Mouse (Mus musculus) granulocyte monocyte progenitor cell, adult 5-6 weeks (primary cell): Measurements from ENCODE around the gene Lgals2. TPM values are rescaled to one million over a fixed set of nuclear protein-coding genes. Genes with fewer than 3 reads are reported as not detected.
"Not testable (repeated sequence)": the region's sequence is repeated elsewhere in the genome, so short reads cannot be mapped to it uniquely, and the experiment has no call there.

Source experiments
- ATAC-seq: replicated peaks from 2 replicates; pipeline ENCODE4 v1.8.0; 2016; ENCODE audit warnings: mild to moderate bottlenecking, moderate TSS enrichment, inconsistent platforms; ENCODE audit not compliant: poor library complexity, severe bottlenecking
- total RNA-seq, 2 experiments: library from RNA; stranded (forward) in 1 of 2; stranded (reverse) in 1 of 2; fragments of 200-712, 200-1000 nt in 1 of 2; fragments of >200 nt in 1 of 2; fragmentation: Nextera tagmentation in 1 of 2; gene quantifications; 2 replicates each; pipeline ENCODE4 v1.2.3; 2014 to 2017

Gene Lgals2
- total RNA-seq, 2 experiments from 2014 or later: not detected

DNA sequence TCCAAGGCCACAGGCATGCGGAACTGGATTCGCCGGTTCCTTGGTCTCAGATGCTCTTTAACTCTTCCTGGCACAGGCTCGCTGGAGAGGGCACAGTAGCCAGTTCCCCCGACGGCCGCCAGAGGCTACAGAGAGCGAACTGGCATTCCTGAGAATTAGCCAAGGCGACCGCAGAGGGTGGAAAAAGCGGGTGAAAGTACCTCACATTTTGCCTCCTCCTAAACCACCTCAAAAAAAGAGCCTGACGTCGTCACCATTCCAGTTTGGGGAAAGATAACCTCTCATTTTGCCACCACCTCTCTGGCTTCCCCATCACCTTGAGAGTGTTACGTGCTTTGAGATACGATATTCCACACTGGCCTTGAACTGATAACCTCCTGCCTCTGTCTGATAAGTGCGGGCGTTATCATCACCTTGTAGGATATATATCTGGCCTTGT is 20.9 kb upstream of the Lgals2 start:
- peak; percentile 33 for ATAC-seq

DNA sequence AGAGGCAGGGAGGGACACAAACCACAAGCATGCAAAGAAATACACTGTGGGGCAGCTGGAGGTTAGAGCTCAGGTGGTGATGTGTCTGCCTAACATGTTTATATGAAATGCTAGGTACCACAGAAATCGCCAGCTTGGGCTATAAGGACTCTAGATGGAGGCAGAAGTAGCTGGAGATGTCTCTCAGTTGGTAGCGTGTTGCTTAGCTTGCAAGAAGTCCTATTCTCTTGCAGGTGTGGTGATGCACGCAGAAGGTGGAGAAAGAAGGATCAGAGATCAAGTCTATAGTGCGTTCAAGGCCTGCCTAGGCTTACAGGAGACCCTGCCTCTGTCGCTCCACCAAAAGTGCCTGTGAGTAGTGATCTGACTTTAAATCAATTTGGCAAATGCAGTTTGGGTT is 20.2 kb upstream of the Lgals2 start:
- ATAC-seq: no peak

DNA sequence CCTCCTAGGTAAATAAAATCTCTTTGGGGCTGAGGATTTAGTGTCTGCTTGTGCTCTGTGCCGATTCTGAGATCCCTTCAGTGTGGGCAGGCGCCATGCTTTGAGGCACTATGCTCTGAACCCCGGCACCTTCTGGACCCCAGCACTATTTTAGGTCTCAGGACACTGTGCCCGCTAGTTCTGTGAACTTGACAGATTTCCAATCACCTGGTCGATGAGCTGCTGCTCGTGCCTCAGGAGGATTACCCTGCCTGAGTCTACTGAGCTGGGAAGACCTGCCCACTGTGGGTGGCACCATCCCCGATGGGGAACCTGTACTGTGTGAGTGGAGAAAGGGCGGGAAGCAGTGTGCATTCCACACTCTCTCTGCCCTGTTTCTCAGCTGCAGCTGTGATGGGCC is 19.7 kb upstream of the Lgals2 start:
- no peak for ATAC-seq

DNA sequence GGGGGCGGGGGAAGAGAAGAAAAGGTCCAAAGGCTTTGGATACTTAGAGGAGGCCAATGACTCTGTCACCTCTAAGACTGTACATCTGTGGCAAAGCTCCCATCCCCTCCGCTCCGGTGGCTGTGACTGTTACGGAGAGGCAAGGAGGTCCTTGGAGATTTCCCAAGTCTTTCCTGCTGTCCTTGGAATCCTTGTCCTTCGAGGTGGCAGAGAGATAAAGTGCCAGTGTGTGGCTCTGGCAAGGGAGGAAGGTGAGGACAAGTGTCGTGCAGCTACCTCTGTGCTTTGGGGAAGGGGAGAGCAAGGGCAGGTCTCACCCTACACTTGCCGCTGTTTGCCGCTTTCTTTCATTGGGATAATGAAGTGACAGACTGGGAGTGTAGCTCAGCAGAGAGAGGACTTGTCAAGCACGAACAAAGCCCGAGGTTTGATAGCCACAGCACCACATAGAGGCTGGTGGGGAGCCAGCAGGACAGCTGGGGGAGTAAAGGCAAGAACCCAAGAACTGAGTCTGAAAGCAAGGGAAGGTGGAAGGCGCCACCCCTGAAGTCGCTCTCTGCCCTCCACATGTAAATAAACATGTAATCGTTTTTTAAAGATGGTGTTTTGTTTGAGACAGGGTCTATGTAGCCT is 18.6 kb upstream of the Lgals2 start:
- ATAC-seq: no peak

DNA sequence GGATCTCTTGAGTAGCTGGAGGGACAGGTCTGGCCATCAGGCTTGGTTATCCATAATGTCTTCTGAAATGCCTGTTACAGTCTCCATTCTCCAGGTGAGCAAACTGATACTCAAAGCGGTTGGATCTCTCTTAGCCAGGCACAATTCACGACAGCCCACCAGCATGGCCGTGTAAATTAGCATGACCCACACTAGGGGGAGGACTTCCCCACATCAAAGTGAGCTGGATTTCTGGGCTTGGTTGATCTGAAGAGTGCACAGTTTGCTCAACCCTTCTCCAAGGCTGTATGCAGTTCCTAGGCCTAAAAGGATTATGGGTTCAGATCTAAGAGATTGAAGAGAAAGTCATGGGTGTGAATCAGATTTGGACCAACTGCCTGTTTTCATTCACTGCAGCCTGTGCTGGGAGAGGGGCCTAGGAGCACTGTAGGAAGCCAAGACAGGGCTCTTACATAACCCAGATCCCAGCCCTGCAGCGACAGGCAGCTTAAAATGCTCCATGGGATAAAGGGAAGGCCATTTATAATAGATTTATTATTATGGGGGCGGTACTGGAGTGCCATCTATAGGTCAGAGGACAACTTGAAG is 16.8 kb upstream of the Lgals2 start:
- ATAC-seq: no peak

DNA sequence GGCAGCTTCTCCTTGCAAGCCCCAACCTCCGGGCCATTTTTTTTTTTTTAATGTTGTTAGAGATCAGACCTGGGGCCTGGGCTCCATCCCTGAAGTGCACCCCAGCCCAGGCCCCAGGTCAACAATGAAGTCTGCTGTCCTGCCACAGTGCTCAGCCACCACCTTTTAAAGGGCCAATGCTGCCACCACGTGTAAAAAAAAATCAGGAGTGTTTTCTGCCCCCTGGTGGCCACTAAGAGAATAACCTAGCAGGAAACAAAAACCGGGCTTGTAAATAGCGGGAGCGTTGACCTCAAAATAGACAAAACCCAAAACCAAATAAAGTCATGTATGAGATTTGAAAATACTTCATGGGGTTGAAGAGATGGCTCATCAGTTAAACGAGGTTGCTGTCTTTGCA is 14.4 kb upstream of the Lgals2 start:
- peak; percentile 71; the same call in 1 of the 2 replicates for ATAC-seq

DNA sequence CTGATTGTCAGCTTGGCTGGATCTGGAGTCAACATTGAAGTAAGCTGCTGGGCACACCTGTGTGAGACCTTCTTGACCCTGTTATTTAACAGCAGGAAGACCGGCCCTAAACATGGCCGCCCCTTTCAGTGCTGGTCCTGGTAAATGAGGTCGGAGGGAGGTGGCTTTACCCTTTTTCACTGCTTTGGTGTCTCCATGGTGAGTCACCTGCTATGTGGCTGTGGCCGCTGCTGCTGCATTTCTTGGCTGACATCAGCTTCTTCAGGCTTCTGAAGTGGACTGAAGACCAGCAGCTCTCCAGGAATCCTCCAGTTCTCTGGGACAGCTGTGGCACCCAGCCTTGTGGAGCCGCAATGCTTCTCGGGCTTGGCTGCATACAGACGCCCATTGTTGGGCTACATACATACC is 13.5 kb upstream of the Lgals2 start:
- ATAC-seq: no peak

DNA sequence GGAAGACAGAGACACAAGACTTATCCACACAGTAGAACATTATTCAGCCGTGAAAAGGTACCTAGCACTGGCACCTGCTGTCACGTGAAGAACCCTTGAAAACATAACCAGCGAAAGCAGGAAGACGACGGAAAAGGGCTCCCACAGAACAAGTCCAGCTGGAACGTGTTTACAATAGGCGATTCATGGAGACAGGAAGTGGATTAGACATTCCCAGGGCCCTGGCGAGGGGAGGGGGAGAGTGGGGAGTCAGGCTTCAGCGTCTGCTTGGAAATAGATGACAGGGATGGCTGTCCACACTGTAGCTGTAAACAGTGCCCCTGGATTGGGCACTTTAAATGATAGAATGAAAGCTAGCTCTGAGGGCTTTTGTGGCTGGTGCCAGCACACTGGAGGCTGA is 13.1 kb upstream of the Lgals2 start:
- ATAC-seq: no peak

DNA sequence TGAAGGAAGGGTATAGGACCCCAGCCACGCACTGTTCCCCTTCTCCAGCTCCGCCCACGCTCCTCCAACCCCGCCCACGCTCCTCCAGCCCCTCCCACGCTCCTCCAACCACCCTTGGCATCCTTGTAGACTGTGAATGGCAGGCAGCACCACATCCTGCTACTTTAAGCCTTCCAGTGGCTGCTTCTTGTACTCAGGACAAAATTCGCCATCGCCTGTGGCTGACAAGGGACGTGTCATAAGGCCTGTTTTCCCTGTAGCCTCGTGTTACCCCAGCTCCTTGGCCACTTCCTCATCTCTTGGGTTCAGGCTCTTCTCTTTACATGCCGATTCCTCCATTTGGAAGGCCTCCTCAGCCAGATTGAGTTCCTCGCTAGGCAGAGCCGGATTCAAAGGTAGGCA is 8.5 kb upstream of the Lgals2 start:
- peak; percentile 76 for ATAC-seq

DNA sequence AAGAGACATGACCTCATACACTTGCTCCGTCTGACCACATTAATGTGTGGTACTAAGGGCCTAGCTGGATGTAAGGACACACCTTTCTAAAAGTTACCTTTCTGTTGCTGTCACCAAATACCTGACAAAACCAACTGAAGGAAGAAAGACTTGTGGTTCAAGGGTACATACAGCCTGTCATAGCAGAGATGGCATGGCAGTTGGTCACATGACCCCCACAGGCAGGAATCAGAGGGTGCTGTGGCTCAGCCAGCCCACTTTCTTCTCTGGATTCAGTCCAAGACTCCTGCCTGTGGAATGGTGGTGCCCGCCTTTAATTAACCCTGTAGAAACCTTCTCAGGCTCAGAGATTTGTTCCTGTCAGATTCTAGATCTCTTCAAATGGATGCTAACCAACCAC is 7.8 kb upstream of the Lgals2 start:
- no peak for ATAC-seq

DNA sequence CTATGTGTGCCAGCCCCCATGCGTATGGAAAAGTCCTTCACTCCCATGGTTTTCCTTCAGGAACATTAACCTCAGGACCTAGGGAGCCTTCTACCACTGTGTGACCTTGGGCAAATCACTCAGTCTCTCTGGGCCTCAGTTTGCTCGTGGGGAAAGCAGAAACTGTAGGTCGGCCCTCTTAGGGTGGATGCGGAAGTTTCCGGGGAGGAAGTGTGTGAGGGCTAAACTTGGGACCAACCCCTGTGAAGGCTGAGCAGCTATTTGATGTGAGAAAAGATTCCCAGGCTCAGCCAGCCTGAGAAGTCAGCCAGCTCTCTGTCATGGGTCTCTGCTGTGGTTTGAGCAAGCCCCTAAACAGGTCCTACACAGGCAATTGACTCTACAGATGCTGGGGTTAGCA is 7.0 kb upstream of the Lgals2 start:
- ATAC-seq: no peak

DNA sequence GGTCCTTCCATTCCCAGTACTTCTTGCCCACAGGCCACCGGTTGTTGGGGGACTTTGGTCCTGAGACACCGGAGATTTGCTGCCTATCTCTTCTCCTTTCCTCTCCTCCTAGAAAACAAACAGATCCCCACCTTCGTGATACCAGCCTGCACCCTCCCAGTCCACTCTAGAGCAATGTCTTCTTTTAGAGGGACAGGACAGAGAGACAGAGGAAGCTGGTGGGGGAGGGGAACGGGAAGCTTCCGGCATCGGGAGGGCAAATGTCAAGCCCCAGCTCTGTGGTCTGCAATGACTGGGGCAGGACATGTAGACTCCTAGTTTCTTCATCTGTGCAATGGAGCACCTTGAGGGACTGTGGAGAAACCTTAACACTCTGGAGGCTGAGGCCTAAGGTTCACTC is 4.4 kb upstream of the Lgals2 start:
- ATAC-seq: peak; percentile 42; the same call in 1 of the 2 replicates

DNA sequence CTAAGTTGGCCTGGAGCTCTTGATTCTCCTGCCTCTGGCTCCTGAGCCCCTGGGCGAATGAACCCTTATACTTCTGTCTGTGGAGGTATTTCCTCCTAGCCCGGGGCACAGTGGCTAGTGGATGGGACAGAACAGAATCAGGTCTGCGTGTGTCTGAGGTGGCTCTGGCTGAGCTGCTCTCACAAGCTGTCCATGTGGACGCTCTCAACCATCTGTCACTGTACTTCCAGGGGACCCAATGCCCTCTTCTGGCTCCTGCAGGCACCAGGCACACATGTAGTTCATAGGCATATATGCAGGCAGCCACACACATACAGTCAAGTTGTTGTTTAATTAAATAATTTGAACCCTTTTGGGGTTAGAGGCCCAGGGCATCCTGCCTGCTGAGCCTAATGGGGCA is 4.0 kb upstream of the Lgals2 start:
- ATAC-seq: no peak

DNA sequence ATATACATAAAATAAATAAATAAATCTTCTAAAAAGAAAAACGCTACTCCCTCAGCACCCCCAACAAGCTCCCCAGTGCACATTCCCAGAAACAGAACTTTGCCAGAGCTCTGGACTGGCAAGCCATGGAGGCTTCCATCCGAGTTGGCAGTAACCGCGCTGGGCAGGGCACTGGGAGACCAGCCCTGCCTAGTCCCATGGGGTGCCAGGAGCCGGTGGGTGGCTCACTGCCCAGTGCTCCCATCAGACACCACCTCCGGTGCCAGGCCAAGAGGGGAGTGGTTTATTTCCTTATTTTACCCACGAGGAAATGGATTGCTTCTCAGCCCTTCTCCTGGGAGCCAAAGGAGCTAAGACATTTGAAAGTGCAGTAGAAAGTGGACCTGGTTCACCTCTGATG is 1.7 kb upstream of the Lgals2 start:
- ATAC-seq: no peak

DNA sequence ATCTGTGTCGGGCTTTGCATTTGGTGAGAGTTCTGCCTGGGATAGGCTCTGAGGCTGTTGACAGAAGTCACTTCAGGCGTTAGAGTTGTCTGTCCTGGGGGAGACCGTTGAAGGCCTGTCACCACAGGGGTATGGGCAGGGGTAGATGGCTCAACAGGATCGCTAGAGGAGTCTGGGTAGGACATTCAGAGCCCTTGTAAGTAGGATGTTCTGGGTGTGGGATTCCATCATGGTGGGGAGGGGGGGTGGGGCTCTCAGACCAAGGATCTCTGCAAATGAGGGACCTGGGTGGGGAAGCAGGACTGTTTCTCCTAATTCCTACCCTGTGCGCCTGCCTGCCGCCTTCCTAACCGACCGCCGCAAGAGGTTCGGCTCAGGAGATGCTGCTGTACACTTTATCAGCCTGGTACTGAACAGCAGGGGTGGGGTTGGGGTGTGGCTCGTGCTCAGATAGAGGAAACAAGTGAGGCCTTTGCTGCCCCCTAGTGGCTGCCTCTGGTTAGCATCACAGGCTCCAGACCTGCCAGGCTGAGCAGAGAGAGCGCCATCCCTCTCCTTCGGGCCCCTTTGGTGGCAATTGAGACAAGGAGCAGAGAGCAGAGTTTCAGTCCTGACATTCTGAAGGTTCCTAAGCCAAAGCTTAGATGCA is 3.7 kb downstream of the Lgals2 start:
- peak; percentile 91 for ATAC-seq

DNA sequence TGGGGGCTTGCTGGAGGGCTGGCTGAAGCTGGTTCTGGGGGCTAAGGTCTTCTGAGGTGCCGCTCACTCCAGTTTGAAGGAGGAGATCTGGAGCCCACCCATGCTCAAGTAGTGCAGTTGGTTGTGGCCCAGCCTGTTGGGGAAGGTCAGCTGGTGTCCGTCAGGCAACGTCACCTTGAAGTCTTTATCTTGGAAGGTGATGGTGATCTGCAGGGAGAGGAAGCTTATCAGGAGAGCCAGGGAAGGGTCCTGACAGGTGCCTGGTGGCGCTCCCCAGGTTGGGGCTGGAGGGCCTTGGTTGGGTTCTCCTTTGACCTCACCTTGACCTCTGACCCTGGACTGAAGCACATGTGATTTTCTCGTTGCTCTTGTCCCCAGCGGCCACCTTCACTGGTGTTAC is 4.4 kb downstream of the Lgals2 start:
- no peak for ATAC-seq

DNA sequence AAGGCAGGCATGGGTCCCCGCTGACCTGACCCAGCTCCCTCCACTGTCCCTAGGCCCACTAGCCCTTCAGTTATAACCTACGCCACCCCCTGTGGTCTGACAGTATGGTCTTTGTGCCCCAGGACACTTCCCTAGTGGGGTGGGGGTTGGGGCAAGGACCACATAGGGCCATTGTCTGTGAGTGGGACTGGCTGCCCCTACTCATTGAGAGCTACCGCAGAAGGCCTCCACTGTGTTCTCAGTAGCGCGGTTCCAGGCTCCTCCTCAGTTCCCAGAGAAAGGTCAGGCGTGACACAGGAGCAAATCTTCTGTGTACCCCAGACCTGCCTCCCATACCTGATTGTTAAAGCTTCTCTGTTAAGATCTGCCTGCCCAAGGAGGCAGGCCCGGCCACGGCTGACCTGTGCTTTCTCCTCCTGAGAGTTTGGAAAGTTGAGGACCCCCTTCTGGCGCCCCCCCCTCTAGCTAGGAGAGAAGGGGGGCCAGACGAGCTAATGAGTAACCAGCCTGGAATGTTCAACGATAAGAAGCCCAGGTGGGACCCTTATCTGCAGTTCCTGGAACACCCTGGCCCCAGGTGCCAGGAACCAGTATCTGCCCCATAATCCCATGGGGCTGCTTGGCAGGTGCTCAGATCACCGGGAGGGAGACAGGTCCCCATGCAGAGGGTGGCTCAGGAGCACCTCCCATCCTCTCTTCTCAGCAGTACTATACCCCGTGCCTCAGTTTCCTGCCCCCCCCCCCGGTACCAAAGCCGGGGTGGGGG is 5.1 kb downstream of the Lgals2 start:
- ATAC-seq: no peak

DNA sequence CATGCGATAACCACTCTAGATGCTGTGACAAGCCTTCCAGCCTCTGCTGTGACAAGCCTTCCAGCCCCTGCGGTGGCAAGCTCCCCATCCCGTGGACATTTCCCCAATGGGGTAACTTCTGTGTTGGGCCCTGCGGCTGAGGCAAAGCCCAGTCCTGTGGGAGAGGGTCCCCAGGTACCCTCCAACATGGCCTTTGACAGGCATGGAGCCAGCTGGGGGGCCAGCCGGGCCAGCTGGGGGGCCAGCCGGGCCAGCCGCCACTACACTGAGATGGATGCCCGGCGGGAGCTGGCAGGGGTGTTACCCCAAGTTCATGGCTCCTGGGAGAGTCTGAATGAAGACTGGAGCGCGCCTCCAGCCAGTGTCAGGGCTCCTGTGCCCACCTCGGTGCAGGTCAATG is 5.8 kb downstream of the Lgals2 start:
- no peak for ATAC-seq

DNA sequence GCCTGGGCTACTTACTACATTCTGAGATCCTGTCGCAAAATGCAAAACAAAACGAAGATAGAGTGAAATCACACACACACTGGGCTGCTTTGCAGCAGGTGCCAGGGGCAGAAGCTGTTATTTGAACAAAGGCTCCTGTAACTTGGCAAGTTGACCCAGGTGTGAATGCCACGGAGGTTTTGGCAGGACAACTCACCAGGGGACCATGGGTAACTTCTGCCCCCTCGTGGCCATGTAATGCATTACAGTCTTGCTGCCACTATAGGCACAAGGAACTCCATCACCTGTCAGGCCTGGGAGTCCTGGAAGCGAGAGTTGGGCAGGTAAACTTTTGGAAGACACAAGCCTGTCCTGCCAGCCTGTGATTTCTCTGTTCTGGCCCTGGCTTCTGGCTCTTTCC is 6.9 kb downstream of the Lgals2 start:
- ATAC-seq: 0 out of 2 replicates have a peak, but pooled peaks have one; percentile 29

DNA sequence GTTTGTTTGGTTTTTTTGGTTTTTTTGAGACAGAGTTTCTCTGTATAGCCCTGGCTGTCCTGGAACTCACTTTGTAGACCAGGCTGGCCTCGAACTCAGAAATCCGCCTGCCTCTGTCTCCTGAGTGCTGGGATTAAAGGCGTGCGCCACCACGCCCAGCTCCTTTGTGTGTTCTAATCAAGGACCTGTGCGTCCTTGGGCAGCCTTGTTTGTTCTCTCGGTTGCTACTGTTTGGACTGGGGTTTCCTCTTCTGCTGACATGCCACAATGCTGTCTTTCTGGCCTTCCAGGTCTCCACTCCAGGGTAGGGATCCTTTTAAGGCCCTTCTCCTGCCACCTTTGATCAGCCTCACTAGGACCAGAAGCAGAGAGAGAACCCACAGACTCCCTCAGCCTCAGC is 8.5 kb downstream of the Lgals2 start:
- not testable (repeated sequence) for ATAC-seq

DNA sequence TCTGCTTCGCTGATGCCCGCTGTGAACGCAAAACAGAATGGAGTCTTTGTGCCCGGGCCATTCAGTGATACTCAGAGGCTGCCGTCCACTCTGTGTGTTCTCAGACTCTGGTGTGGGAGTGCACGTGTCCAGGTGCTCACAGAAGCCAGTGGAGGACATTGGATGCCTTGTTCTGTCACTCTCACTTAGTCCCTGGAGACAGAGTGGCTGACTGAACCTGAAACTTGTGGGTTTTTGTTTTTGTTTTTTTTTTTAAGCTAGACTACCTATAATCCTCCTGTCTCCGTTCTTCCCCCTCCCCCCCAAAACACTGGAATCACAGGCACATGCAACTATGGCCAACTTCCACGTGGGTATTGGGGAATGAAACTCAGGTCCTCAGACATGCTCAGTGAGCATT is 9.0 kb downstream of the Lgals2 start:
- ATAC-seq: no peak
